Mouse (Mus musculus) thymus, postnatal 4 days (tissue): ENCODE results near the gene Tmem163.

ENCODE experiments used
- DNase-seq: peaks from one replicate; pipeline ENCODE4 v3.0.0; 2021

Gene Tmem163

DNA sequence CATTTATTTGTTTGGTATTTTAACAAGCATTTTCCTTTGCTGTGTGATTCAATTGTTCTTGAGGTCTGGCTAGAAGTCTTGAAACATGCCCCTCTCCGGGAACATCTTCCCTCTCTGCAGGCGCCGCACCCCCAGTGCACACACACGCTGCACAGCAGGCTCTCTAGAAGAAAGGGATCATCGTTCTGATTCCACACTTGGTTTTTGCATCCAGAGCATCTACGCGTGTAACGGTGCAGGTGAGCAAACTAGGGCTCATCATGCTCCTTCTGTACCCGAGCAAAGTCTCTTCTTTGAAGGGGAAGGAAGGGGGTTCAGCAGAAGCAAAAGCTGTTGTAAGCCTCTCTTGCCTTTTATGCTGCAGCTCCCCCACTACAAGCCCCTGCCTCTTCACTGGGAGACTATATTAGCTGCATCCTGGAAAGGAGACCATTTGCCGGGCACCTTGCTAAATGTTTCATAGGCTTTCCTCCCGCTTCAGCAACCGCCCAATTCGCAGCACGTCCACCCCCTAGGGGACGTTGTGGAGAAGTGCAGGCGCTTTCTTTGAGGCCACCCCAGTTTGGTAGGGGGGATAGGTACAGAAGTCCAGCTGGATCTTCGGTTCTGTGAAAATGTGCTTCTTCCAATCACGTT is at the start of gene Tmem163:
Gene Tmem163 (minus strand): TSS at position 51 of the 636 bp plus-strand sequence.
- DNase-seq, result peak; percentile 73

DNA sequence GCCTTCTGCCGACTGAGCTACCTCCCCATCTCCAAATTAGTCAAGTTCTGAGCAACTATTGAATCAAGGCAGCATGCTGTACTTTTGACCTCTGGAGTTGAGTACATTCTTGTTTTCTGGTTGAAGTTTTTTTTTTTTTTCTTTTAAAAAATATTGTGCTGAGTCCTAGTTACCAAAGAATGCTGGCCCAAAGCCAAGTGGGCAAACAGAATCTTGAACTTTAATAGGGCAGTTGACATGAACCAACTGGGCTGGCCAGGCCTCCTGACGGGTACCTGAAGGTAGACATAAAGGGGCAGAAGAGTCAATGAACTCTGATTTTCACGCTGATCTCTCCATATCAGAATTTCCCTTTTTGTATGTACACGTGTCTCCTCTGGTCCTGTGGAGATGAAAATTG is 49.7 kb upstream of the Tmem163 start, which contains the start of gene Acmsd:
Gene Acmsd (plus strand): TSS at position 318 of the 400 bp plus-strand sequence.
- no peak for DNase-seq

DNA sequence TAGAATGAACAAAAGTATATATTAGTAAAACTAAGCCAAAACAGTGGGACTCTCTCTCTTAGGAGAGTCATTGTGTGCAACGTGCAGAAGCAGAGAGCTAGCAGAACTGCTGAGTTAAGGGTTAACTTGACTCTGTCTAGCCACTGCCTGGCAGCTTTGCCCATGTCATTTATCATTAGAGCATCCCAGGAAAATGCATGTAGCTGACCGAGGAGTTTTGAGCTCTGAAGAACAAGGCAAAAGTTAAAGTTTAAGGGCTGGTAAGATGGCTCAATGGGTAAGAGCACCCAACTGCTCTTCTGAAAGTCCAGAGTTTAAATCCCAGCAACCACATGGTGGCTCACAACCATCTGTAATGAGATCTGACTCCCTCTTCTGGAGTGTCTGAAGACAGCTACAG is 44.2 kb upstream of the Tmem163 start:
- no peak for DNase-seq

DNA sequence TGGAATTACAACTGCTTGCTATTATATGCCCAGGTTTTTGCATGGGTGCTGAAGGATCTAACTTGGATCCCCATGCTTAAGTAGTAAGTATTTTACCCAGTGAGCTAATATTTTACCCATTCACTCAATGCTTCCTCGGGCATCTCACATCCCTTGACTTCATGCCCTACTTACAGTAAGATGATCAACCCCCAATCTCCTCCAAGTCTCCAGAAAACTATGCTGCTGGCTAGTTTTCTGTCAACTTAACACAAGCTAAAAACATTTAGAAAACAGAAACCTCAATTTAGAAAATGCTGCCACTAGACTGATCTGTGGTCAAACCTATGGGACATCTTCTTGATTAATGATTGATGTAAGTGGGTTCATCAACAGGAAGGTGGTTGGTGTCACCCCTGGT is 38.9 kb upstream of the Tmem163 start:
- no peak for DNase-seq

DNA sequence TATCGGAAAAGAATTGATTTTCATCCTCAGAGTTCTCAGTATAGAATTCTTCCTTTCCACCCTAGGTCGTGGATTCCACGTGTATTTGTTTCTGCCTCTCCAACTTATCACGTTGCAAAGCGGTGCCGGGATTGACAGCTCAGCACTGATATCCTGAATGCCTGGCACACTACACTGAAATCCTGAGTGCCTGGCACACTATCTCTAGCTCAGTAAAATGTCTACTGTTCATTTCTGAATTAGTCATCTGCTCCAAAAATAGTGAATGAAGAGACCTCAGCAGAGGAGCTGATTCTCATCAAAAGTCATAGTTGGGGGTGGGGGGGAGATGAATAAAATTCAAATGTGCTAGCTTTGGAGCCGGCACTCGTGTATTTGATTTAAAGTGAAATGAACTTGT is 37.1 kb upstream of the Tmem163 start:
- DNase-seq, result no peak

DNA sequence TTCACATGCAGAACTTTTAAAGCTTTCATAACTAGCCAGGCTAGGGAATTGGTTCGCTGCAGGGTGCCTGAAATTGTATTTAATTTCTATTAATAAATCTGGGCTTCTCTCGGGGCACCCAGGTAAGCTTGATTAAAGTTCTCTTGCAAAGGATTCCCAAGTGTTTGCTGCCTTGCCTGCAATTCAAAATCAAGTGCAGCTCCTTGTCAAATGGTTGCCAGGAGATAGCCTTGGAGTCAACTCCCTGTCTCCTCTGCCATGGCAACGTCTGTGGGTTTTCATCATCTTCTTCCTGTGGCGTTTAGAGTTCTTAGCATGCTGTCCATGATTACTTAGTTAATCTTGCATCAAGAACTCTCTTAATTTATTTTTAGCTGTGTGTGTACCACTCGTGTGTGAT is 26.9 kb upstream of the Tmem163 start:
- DNase-seq, result no peak

DNA sequence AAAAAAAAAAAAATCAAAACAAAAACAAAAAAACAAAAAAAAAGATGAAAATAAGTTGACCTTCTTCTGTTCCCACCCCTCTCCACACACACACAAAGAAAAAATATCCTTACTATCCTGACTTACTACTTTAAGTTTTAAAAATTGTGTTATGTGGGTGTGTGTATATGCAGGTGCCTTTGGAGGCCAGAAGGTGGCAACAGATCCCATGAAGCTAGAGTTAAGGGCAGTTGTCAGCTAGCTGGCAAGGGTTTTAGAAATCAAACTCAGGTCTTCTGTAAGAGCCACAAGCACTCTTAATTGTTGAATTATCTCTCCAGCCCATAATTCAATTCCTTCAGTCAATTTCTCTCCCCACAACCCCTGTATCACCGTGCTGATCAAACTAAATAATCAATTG is 22.8 kb upstream of the Tmem163 start:
- DNase-seq, result no peak

DNA sequence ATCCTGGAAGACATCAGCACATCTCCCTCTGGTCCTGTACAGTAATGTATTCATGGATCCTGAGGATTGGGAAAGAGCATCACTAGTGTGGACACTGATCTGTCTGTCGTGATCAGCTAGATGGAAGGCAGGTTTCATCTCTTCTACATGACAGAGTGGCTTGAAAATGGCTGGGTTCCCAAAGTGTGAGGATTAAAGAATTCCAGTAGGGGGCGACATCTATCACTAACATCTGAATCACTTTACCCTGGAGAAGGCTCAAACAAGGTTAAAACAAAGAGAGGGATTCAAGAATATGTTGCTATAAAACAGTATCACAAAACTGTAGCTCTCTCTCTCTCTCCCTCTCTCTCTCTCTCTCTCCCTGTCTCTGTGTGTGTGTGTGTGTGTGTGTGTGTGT is 17.2 kb upstream of the Tmem163 start:
- no peak for DNase-seq

DNA sequence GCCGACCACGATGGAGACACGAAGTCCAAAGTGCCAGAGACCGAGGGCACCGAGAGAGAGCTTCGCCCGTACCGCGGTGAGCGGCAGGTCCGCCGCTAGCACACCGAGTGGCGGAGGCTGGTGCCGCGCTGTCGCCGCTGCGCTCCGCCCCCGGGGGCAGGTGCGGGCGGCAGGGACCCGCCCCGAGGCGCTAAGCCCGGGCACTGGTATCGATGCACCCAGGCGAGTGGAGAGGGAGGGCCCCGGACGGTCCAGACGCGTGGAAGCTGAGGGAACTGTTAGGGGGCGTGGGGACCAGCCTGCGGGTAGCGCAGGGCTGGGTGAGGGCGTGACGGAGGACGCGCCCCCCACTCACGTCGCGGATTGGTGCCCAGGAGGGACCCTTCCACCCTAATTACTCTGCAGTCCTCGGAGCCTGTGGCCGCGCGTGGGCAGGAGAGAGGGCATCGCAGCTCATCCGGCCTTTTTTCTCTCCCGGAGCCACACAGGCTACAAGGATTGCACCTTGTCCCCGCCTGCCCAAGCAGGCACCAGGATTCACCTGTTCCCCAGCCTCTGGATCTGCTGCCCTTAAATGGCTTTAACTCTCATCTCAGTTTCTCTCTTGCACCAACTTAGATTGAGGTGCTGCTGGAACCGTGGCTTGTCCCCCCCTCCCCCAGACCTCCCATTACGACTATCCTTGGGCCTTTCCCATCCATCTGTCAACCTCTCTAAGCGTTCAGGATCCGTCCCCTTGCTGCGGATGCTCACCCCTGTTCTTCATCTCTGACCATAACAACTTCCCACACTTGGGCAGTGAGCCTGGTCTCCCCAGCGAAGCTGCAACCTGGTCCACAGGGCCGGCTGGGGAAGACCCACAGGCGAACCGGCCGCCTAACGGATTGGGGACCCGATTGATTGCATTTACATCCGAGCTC is 1.4 kb downstream of the Tmem163 start:
- DNase-seq, result peak; percentile 61

DNA sequence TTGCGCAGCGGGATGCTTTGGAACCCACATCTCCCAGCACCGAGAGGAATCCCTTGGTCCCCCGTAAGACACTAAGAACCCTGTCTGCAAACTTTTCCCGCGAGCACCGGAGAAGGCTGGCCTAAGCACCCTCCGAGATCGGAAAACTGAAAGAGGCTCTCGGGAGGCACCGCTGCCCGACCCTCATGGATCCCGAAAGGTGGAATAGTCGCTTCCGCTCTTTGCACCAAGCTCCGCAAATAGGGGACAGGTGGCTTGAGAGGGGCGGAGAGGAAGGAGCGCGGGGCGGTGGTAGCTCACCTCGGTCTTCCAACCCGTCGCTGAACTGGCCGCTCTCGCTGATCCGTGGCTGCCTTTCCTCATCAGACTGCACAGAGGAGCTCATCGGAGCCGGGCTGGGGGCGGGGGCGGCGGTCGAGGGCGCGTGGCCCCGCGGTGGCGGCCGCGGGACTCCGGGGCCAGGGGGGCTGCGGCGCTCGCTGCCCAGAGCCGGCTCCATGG is 2.2 kb downstream of the Tmem163 start:
- peak; percentile 45 for DNase-seq

DNA sequence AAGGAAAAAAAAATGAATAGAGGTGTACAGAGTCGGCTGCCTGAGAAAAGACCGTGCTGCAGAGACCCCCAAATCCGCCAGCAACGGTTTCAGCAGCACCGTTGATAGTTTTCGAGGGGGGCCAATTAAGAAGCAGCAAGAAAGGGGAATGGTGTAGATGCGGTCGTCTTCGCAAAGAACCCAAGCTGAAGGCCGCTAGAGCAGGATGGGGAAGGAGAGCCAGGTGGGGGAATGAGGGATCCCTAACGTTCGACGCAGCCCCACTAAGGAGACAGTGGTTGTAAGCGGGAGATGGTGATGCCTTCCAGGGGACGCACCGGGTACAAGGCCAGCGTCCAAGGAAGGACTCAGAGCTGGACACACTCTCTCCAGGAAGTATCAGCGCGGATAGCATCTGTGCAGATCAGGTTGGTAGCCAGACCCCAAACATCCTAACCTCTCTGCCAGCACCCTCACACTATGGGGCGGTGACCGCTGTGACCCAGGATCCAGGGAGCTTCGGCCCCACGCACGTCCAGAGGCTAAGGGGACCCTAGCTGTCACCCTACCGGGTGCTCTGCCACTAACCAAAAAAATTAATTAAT is 2.7 kb downstream of the Tmem163 start:
- no peak for DNase-seq

DNA sequence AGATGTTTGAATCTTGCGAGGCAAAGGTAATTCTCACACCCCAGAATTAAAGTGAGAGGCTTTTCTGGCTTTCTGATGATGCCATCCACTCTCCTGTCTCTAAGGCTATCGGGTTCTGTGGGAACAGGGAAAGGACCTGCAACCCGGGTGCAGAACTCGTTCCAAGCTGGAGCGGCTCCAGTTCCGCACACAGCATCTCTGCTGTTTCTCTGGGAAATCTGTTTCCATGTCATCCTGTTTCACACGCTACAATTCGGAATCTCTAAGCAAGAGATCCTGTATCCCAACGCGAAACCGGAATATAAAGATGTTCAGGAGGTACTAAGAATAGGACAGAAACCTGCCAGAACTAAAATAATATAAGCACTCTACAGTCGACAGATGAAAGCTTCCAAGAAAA is 3.2 kb downstream of the Tmem163 start:
- no peak for DNase-seq

DNA sequence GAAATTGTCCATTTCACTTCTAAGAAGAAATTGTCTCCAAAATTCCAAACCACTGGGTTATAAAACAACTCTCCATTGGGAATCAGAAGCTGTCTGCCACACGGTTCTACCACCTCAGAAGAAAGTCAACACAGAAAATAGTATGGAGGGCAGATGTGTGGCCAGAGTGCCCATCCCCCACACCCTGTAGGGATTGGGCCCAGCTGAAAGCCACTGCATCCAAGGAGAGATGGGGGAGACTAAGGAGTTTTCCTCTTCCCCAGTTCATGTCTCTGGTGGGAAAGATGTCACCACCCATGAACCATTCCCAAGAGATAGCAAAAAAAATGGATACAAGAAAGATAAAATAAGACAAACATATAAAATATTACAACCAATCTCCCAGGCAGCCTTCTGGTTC is 4.1 kb downstream of the Tmem163 start:
- DNase-seq, result no peak

DNA sequence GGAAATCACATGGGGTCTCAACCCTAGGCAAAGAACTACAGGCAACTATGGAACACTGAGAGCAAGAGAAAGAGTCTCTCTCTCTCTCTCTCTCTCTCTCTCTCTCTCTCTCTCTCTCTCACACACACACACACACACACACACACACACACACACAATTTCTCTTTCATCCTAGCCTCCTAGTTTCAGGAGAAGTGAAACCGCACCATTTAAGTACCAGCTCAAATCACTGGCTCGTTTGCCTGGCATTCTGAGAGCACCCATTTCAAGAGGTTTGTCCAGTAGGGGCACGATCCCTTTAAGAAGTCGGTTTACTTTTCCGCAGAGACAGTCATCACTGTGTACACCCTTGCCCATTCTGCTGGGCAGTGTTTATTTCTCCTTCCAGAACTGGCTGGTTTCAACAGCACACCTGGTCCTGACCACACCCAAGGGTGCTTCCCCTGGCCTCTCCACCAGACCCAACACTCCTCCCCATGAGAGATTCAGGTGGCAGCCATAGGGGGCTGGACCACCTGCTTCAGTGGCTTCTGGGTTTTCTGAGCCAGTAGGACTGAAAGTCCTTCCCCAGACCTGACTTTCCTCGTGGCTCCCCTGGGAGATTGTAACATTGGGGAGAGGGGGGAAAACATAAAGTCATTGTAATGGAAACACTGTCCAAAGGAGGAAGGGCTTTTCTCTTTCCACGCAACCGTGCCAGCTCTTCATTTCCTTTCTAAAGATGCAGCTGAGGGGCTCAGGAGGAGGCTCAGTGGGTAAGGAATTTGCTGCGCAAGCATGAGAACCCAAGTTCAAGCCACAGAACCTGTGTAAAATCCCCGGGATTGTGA is 5.9 kb downstream of the Tmem163 start:
- DNase-seq, result no peak

DNA sequence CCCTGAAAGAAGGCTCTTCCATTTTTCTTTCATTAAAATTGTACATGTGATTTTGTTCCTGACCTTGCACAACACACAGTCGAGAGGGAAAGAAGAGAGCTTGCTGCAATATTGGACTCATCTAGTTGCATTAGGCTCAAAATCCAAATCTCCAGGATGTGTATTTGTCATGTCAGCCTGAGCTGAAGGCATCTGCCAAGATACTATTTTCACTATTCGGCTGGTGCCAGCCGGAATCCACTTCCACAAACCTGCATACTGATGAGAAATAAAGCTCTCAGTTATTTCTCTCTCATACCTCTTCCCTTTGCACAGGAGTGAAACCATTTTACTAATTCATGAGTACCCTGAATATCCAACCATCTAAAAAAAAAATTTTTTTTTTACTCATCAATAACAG is 11.2 kb downstream of the Tmem163 start:
- DNase-seq, result no peak

DNA sequence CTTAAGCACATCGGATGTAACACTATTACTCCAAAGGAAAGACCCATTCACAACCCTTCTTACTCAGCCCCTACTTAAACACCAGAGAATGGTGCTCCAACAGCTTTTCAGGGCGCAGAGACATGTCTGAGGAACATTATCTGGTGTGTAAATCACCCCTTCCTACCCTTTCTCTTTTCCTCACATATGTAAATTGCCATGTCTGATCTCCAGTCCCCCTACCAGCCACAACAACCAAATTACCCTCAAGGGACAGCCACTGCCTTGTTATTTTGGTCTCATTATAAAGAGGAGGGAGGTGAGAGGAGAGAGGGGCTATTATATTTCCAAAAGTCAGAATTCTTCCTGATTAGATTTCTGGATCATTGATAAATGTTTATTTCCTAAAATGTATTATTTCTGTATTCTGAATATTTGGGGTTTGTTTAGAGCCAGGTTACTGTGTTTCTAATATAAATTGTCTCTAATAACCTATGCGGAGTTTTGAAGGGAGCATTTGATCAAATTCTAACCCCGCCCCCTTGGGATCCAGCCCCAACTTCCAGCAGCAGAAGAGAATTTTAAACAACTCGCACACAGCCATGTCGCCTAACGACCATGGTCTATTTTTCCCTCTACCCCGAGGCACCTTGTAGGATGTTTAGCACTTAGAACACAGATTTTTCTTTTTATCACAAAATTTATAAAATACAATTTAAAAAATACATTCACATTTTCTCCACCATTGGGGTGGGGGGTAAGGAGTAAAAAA is 12.1 kb downstream of the Tmem163 start:
- no peak for DNase-seq

DNA sequence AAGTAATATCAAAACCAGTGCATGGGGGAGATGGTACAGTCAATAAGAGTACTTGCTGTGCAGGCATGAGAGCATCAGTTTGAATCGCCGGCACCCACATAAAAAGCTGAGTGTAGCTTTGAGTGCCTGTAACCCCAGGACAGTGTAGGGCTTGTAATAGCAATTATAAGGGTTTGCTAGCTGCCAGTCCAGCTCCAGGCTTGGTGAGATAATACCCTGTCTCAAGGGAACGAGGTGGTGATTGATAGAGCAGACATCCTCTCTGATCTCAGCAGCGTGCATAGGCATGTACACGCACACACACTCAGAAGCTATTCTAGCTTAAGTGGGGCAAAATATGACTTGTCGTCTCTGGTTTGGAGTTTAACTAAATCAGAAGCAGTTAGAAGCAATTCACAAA is 13.1 kb downstream of the Tmem163 start:
- no peak for DNase-seq

DNA sequence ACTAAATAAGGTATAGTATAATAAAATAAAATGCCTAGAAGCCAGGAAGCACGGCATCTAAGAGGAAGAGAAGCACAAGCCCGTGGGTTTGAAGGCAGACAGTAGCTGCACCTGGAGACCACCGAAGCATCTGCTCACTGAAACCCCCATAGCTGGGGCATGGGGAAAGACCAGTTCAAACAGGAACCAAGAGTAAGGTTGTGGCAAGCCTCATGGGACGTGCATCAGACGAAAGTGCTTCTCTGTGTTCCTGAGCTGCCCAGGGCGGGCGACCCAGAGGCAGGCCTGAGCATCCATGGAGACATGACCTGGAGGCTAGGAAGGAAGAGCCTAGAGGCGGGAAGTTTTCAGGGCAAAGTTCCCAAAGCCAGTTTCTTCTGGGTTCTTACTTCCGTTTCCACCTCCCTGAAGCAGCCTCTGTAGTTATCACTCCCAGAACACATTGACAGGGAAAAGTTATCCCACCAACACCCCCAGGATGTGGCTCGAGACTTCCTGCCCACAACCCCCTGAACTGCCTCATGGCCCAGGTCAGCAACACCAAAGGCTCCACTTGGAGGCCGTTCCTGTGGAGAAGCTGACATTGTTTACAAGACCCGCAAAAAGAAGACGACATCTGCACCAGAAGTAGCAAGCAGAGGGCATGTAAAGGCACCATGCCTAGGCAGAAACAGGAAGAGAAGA is 16.8 kb downstream of the Tmem163 start:
- peak; percentile 49 for DNase-seq

DNA sequence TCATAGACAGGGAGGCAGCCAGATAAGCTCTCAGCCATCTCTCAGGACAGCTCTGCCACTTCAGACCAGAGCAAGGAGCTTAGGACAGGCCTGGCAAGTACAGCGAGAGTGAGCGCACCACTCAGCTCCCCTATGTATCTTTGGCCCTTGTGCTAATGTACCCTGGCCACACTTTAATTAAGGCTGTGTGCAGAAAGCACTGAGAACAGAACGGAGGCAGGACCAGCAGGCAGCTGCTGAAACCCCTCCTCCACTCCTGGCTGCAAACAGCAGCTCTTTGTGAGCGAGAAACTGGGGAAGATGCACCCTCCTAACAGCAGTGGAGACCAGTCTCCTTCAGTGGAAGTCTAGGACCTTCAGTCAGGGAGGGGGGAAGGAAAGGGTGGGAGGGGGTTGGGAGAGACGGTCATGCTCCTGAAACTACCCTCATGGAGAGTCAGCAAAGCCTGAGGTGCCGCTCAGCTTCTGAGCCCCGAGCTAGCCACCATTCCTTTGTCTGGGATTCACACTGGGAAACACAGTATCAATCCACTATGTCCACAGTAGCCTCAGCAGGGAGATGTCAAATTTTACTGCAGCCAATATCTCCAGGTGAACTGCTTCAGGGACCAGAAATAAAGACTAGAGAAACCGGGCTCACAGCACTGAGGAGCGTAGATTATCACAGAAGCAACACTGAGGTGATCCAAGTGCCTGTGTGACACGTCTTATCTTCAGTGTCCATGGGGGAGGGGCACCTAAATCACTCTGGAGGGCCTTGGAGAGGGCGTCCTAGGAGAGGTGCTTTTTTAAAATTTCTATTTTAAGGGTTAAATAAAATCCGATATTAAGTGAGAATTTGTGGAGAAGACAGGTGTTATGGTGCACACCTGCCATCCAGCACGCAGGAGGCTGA is 18.0 kb downstream of the Tmem163 start:
- no peak for DNase-seq

DNA sequence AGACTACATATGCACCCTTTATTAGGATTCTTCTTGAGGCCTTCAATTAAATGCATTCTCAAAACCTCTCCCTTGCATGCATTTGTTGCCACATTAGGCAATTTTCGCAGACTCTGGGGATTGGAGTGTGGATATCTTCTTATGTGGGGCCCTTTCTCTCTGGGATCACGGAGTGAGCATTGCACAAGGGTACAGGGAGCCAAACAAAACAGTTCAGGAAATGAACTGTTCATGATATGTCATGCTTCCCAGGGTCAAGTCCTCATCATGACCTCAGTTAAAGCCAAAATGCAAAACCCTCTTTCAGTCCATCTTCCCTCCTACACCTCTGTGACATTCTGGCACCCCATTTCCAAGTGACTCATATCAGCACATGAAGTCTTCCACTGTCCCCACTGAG is 27.8 kb downstream of the Tmem163 start:
- DNase-seq, result no peak
